Mouse (Mus musculus) mature B cell (primary cell): ENCODE measurements around the gene Ahcyl2.

Experiments
- in situ Hi-C: fragments of 300-500 bp; cut with MboI; formaldehyde crosslinking; loops from 2 replicates; pipeline ENCODE4 v1.14.3; 2019

The Ahcyl2 gene

GRCm38 (mm10) chr6:29913673-29914072, 145.9 kb downstream of the Ahcyl2 start:
- in situ Hi-C loops: no loop called here

GRCm38 (mm10) chr6:29914136-29914535, 146.3 kb downstream of the Ahcyl2 start:
- in situ Hi-C loops: no loop called here

DNA sequence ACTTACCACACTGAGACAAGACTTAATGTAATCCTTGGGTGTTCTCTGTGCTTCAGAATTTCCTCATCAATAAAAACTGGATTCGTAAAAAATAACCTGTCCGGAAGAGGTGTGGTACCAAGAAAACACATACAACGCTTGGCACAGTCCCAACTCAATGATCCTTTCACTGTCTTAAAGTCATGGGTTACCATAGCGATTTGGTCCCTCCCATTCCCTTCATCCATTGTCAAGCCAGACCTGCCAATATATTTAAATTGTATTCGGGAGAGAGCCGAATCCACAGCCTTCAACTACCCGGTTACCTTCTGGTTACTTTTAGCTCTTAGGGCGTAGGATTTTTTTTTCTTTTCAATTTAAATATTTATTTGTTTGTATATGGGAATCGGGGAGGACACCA, 148.0 kb downstream of the Ahcyl2 start:
- in situ Hi-C loops: no loop called here

- in situ Hi-C loops: no loop called here
Measured at GRCm38 (mm10) chr6:29916530-29917382, 148.9 kb downstream of the Ahcyl2 start, which contains the start of gene Strip2. Strip2 (plus strand) TSS chr6:29917012.

- in situ Hi-C loops: no loop called here
Measured at GRCm38 (mm10) chr6:29917383-29917720, 149.5 kb downstream of the Ahcyl2 start.

GRCm38 (mm10) chr6:29917947-29918346, 150.1 kb downstream of the Ahcyl2 start:
- in situ Hi-C loops: no loop called here

DNA sequence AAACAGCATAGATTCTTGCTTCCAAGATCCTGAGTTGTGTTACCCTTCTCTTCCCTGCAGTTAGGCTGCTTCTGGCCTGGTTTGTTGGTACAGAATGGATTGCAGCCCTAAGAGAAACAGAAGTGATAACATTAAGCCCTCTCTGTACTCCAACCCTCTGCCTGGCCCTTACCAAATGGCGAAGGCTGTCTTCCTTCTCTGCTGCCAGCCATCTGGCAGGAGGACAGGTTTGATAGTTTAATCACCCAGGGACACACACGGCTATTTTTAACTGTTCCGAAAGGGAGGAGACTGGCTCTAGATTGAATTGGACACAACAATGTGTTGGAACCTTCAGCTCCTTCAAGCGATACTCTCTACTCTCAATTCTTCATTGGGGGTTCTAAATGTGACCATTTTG, 155.7 kb downstream of the Ahcyl2 start:
- in situ Hi-C loops: no loop called here

GRCm38 (mm10) chr6:29925594-29926219, 157.9 kb downstream of the Ahcyl2 start:
- in situ Hi-C loops: no loop called here

DNA sequence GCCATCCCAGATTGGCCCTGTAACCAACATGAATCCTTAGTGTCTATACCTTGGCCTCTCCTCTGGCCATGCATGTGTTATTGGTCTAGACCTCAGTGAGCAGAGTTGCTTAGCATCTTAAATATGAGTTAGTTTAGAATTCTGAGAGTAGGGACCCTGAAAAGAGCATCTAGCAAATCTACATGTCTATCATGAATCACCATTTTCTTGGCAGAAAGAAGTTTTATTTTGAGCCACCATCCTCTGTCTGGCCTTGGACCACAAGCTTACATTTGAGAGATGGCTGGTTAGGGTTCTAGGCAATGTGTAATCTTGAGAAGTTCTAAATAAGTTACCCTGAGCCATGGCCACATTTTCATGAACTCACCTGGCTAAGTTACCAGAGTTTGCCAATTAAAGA, 162.3 kb downstream of the Ahcyl2 start:
- in situ Hi-C loops: no loop called here

GRCm38 (mm10) chr6:29930665-29931064, 162.9 kb downstream of the Ahcyl2 start:
- in situ Hi-C loops: no loop called here

DNA sequence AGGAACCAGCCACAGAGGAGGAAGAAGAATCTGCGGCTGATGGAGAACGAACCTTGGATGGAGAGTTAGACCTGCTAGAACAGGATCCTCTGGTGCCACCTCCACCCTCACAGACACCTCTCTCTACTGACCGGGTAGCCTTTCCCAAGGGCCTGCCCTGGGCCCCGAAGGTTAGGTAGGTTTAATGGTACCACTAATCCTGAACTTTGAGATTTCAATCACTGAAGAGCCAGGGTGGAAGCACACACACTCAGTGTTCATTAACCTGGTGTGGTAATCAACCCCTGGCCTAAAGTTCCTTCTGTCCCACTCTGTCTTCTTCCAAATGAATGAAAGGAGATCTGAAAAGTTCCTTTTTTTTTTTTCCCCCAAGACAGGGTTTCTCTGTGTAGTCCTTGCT, 163.4 kb downstream of the Ahcyl2 start:
- in situ Hi-C loops: no loop called here

GRCm38 (mm10) chr6:29935741-29936140, 167.9 kb downstream of the Ahcyl2 start:
- in situ Hi-C loops: no loop called here

- in situ Hi-C loops: no loop called here
Measured at GRCm38 (mm10) chr6:29940428-29940827, 172.6 kb downstream of the Ahcyl2 start.

DNA sequence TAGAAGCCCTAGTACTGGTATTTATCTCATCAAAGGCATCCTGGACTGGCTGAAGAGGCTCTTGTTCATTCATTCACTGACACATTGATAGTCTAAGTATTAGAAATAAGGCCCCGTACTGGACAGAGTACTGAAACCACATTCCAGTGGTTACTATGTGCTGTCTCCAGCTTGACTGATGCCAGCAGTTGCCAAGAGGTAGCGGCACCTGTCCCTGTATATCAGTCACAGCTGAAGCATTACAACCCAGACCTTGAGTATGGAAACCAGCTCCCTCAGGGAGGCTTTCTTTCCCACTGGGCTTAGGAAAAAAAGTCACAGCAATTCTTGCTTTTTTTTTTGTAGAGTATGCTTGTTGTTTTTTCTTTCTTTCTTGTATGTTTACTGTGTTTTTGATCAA, 173.2 kb downstream of the Ahcyl2 start:
- in situ Hi-C loops: no loop called here

- in situ Hi-C loops: no loop called here
Measured at GRCm38 (mm10) chr6:29944465-29944864, 176.7 kb downstream of the Ahcyl2 start.

- in situ Hi-C loops: no loop called here
Measured at GRCm38 (mm10) chr6:29946568-29946967, 178.8 kb downstream of the Ahcyl2 start.

GRCm38 (mm10) chr6:29947823-29948222, 180.0 kb downstream of the Ahcyl2 start:
- in situ Hi-C loops: no loop called here

- in situ Hi-C loops: no loop called here
Measured at GRCm38 (mm10) chr6:29956749-29957148, 188.9 kb downstream of the Ahcyl2 start.

- in situ Hi-C loops: no loop called here
Measured at GRCm38 (mm10) chr6:29958669-29959068, 190.9 kb downstream of the Ahcyl2 start.

- in situ Hi-C loops: no loop called here
Measured at GRCm38 (mm10) chr6:29961081-29961480, 193.3 kb downstream of the Ahcyl2 start.
